Mouse (Mus musculus): Measurements from ENCODE around the gene Pank3. TPM values are rescaled to one million over a fixed set of nuclear protein-coding genes. Genes with fewer than 3 reads are reported as not detected.

Gene Pank3
- polyA plus RNA-seq, 1 experiment from 2014 or later = 22.6 TPM

- WGBS = 91% methylated on average over 12 of the region's 12 CpGs
- H3K27ac ChIP-seq (ENCODE audit: low read length) = no peak overlapping the region
Measured at GRCm38 (mm10) chr11:35816316-35816715, 47.0 kb downstream of the Pank3 start.

GRCm38 (mm10) chr11:35827714-35828113, 58.4 kb downstream of the Pank3 start:
- no peak overlapping the region for H3K27ac ChIP-seq (ENCODE audit: low read length)
- no peak overlapping the region for H3K4me3 ChIP-seq (ENCODE audit: low read depth, low read length)
- no peak for ATAC-seq (ENCODE audit: insufficient number of reproducible peaks, insufficient read depth, low FRiP score, low read depth)
- H3K9me3 ChIP-seq (ENCODE audit: control insufficient read depth, low read depth, low read length) = no peaks in the 10 kb centered on the region
- no peaks in the 10 kb centered on the region for H3K27me3 ChIP-seq (ENCODE audit: control insufficient read depth, insufficient read depth, low read length)
- H3K4me1 ChIP-seq (ENCODE audit: control insufficient read depth, insufficient read depth, low read length) = no peaks in the 10 kb centered on the region
- H3K4me2 ChIP-seq (replicated peaks; ENCODE audit: low read depth, low read length) = no peak overlapping the region
- H3K9ac ChIP-seq (replicated peaks; ENCODE audit: low read depth, low read length) = no peak overlapping the region
- peaks cover 64% of the 10 kb centered on the region for H3K36me3 ChIP-seq (ENCODE audit: control insufficient read depth, insufficient read depth, low read length)
- WGBS = 87% methylated on average over 6 of the region's 6 CpGs

More at GRCm38 (mm10) chr11:35816316-35816715, 47.0 kb downstream of the Pank3 start:
- H3K4me1 ChIP-seq (ENCODE audit: control insufficient read depth, insufficient read depth, low read length) = no peaks in the 10 kb centered on the region
- H3K9me3 ChIP-seq (ENCODE audit: control insufficient read depth, low read depth, low read length) = no peaks in the 10 kb centered on the region
- no peaks in the 10 kb centered on the region for H3K27me3 ChIP-seq (ENCODE audit: control insufficient read depth, insufficient read depth, low read length)
- H3K36me3 ChIP-seq (ENCODE audit: control insufficient read depth, insufficient read depth, low read length) = peaks cover 79% of the 10 kb centered on the region
- no peak overlapping the region for H3K4me3 ChIP-seq (ENCODE audit: low read depth, low read length)
- no peak overlapping the region for H3K9ac ChIP-seq (replicated peaks; ENCODE audit: low read depth, low read length)
- H3K4me2 ChIP-seq (replicated peaks; ENCODE audit: low read depth, low read length) = no peak overlapping the region
- no peak for ATAC-seq (ENCODE audit: insufficient number of reproducible peaks, insufficient read depth, low FRiP score, low read depth)

- no peak for ATAC-seq (ENCODE audit: insufficient number of reproducible peaks, insufficient read depth, low FRiP score, low read depth)
- Histone ChIP-seq H3K4me2 (replicated peaks; ENCODE audit: low read depth, low read length) (no peak overlapping the region), H3K4me3 (ENCODE audit: low read depth, low read length) (no peak overlapping the region), H3K4me1 (ENCODE audit: control insufficient read depth, insufficient read depth, low read length) (peaks cover 6% of the 10 kb centered on the region; the same call in 1 of the 2 replicates), H3K27ac (ENCODE audit: low read length) (no peak overlapping the region), H3K9ac (replicated peaks; ENCODE audit: low read depth, low read length) (no peak overlapping the region), H3K36me3 (ENCODE audit: control insufficient read depth, insufficient read depth, low read length) (peaks cover 32% of the 10 kb centered on the region), H3K9me3 (ENCODE audit: control insufficient read depth, low read depth, low read length) (no peaks in the 10 kb centered on the region), H3K27me3 (ENCODE audit: control insufficient read depth, insufficient read depth, low read length) (no peaks in the 10 kb centered on the region)
- WGBS = 79% methylated on average over 4 of the region's 4 CpGs
Measured at GRCm38 (mm10) chr11:35832139-35832538, 62.9 kb downstream of the Pank3 start.

DNA sequence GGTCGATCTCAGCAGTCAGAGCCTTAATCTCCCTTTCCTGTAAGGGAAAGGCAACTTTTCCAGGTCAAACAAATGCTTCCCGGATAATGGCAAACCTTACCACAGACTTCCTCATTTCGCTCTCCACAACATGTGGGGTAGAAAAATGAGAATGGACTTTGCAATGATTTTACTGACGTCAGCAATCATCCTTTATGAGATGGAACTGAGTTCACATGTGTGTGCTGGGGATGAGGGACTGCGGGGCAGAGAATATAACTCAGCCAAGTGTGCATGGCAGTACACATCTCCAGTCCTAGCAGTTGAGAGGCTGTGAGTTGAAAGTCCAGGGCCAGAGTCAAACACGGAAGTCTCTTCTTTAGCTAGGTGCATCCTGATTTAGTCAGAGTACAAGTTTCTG, 64.0 kb downstream of the Pank3 start:
- H3K36me3 ChIP-seq (ENCODE audit: control insufficient read depth, insufficient read depth, low read length) = peaks cover 22% of the 10 kb centered on the region
- H3K27me3 ChIP-seq (ENCODE audit: control insufficient read depth, insufficient read depth, low read length) = no peaks in the 10 kb centered on the region
- H3K9me3 ChIP-seq (ENCODE audit: control insufficient read depth, low read depth, low read length) = no peaks in the 10 kb centered on the region
- peaks cover 6% of the 10 kb centered on the region; the same call in 1 of the 2 replicates for H3K4me1 ChIP-seq (ENCODE audit: control insufficient read depth, insufficient read depth, low read length)
- whole genome bisulfite sequencing = 77% methylated on average over 6 of the region's 6 CpGs
- no peak overlapping the region for H3K9ac ChIP-seq (replicated peaks; ENCODE audit: low read depth, low read length)
- H3K4me2 ChIP-seq (replicated peaks; ENCODE audit: low read depth, low read length) = peak overlapping the region; percentile 52
- ATAC-seq (ENCODE audit: insufficient number of reproducible peaks, insufficient read depth, low FRiP score, low read depth) = no peak
- H3K27ac ChIP-seq (ENCODE audit: low read length) = no peak overlapping the region
- peak overlapping the region; percentile 80; the same call in 1 of the 2 replicates for H3K4me3 ChIP-seq (ENCODE audit: low read depth, low read length)

DNA sequence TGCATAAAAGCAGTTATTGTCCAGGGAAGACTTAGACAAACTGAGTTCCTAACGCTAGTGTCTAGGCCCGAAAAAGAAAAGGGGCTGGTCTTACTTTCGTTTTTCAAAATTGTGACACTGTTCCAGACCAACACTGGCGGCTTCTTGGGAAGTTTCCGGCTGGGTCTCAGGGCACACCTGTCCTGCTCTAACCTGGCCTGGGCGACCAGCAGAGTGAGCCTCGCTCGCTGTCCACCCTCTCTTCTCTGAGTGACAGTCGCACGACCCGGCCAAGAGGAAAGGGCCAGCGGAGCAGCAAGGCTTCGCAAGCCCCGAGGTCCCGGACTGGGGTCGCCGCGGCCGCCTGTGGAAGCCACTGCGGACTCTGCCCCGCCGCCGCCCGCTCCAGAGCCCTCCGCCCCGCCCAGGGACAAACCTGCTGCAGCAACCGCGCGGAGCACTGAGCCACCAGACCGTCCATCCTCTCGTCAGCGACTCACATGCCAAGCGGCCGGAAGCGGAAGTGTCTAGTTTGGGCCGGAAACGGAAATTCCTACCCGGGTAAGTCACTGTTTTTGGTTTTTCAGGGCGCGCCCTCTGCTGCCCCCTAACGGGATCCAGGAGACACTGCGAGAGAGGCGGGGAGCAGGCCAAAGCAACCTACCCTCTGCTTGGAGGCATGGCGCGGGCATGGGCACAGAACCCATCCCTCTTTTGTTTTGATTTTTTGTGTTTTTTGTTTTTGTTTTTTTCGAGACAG, 64.9 kb downstream of the Pank3 start, which contains the start of gene Rars:
Gene Rars (minus strand): TSS at position 485 of the 739 bp plus-strand sequence.
- peaks cover 6% of the 10 kb centered on the region; the same call in 1 of the 2 replicates for H3K4me1 ChIP-seq (ENCODE audit: control insufficient read depth, insufficient read depth, low read length)
- H3K27ac ChIP-seq (ENCODE audit: low read length) = no peak within 1 kb of the TSS; the same call in 1 of the 2 replicates
- H3K9ac ChIP-seq (replicated peaks; ENCODE audit: low read depth, low read length) = peak within 1 kb of the TSS; percentile 59
- ATAC-seq (ENCODE audit: insufficient number of reproducible peaks, insufficient read depth, low FRiP score, low read depth) = peak; percentile 83
- no peaks in the 10 kb centered on the region for H3K27me3 ChIP-seq (ENCODE audit: control insufficient read depth, insufficient read depth, low read length)
- peaks cover 13% of the 10 kb centered on the region for H3K36me3 ChIP-seq (ENCODE audit: control insufficient read depth, insufficient read depth, low read length)
- no peaks in the 10 kb centered on the region for H3K9me3 ChIP-seq (ENCODE audit: control insufficient read depth, low read depth, low read length)
- H3K4me3 ChIP-seq (ENCODE audit: low read depth, low read length) = peak within 1 kb of the TSS; percentile 80
- 1% methylated on average over 45 of the region's 46 CpGs for WGBS
- H3K4me2 ChIP-seq (replicated peaks; ENCODE audit: low read depth, low read length) = peak within 1 kb of the TSS; percentile 52

DNA sequence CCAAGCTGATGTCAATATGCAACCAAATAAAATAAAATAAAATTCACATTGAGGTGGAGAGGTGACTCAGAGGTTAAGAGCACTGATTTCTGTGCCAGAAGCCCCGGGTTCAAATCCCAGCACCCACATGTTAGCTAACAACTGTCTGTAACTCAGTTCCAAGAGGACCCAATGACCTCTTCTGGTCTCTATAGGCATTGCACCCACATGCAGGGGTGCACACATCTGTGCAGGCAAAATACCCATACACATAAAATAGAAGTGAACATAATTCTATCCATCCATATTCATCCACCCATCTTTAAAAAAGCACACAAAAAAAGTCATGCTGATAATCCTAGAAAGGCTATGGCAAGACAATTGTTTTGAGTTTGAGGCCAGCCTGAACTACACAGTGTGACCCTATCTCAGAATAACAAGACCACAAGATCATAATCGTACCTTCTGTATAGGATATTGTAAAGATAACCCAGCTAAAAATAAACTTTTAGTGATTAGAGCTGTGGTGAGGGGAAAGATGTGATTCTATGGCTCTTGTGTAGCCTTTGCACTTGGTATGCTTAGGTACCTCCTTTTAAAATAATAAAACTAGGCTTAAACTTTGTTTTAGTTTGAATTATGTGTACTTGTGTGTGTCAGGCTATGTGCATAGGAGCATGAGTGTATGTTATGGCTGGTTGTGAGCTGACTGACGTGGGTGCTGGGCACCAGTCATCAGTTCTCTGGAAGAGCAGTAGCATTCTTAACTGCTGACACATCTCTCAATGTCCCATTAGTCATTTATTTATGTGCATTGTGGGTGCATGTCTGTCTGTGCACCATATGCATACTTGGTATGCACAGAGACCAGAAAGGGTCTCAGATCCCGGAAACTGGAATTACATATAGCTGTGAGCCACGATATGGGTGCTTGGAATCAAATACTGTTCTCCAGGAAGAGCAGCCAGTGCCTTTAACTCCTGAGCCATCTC, 68.2 kb downstream of the Pank3 start:
- no peaks in the 10 kb centered on the region for H3K27me3 ChIP-seq (ENCODE audit: control insufficient read depth, insufficient read depth, low read length)
- H3K27ac ChIP-seq (ENCODE audit: low read length) = no peak overlapping the region
- 78% methylated on average over 5 of the region's 5 CpGs for WGBS
- peaks cover 4% of the 10 kb centered on the region for H3K36me3 ChIP-seq (ENCODE audit: control insufficient read depth, insufficient read depth, low read length)
- ATAC-seq (ENCODE audit: insufficient number of reproducible peaks, insufficient read depth, low FRiP score, low read depth) = no peak
- no peaks in the 10 kb centered on the region for H3K9me3 ChIP-seq (ENCODE audit: control insufficient read depth, low read depth, low read length)
- no peak overlapping the region; the same call in 1 of the 2 replicates for H3K4me2 ChIP-seq (replicated peaks; ENCODE audit: low read depth, low read length)
- peaks cover 6% of the 10 kb centered on the region; the same call in 1 of the 2 replicates for H3K4me1 ChIP-seq (ENCODE audit: control insufficient read depth, insufficient read depth, low read length)
- no peak overlapping the region for H3K4me3 ChIP-seq (ENCODE audit: low read depth, low read length)
- H3K9ac ChIP-seq (replicated peaks; ENCODE audit: low read depth, low read length) = no peak overlapping the region

- H3K36me3 ChIP-seq (ENCODE audit: control insufficient read depth, insufficient read depth, low read length) = peaks cover 3% of the 10 kb centered on the region; the same call in 1 of the 2 replicates
- no peaks in the 10 kb centered on the region for H3K27me3 ChIP-seq (ENCODE audit: control insufficient read depth, insufficient read depth, low read length)
- peak overlapping the region; percentile 57 for H3K4me2 ChIP-seq (replicated peaks; ENCODE audit: low read depth, low read length)
- no peaks in the 10 kb centered on the region for H3K4me1 ChIP-seq (ENCODE audit: control insufficient read depth, insufficient read depth, low read length)
- no peaks in the 10 kb centered on the region for H3K9me3 ChIP-seq (ENCODE audit: control insufficient read depth, low read depth, low read length)
- ATAC-seq (ENCODE audit: insufficient number of reproducible peaks, insufficient read depth, low FRiP score, low read depth) = peak; percentile 90
- H3K9ac ChIP-seq (replicated peaks; ENCODE audit: low read depth, low read length) = peak overlapping the region; percentile 30; the same call in 1 of the 2 replicates
- 22% methylated on average over 28 of the region's 28 CpGs for WGBS
- no peak overlapping the region for H3K27ac ChIP-seq (ENCODE audit: low read length)
- H3K4me3 ChIP-seq (ENCODE audit: low read depth, low read length) = peak overlapping the region; percentile 28
Measured at GRCm38 (mm10) chr11:35838345-35839338, 69.4 kb downstream of the Pank3 start.

Data from stomach, embryonic 14.5 days (tissue).